Mouse (Mus musculus) erythroblast, embryonic 14.5 days (primary cell): ENCODE measurements around the gene 1810009J06Rik.

Experiments
- GATA1 ChIP-seq: IDR thresholded peaks from 2 replicates; pipeline ENCODE4 v1.6.1; 2012; ENCODE audit warnings: low read length, inconsistent platforms, mixed read lengths
- TAL1 ChIP-seq: IDR thresholded peaks from 3 replicates; pipeline ENCODE4 v1.6.1; 2012; ENCODE audit warnings: low read length, inconsistent platforms, mixed read lengths

- TF ChIP-seq GATA1 (no peak), TAL1 (no peak)
These were observed 24.1 kb upstream of the 1810009J06Rik start, which contains the start of gene 1700074P13Rik for GRCm38 (mm10) chr6:40940457-40940856.
